Mouse (Mus musculus) testis, adult 10 weeks (tissue): ENCODE results near the gene 1700008P02Rik. TPM values are rescaled to one million over a fixed set of nuclear protein-coding genes. Genes with fewer than 3 reads are reported as not detected.

Experiments
- polyA plus RNA-seq: library from polyadenylated mRNA; stranded (reverse); fragments of 350-450 nt; fragmentation: Illumina TruSeq; extraction: RNeasy Lipid Tissue Mini Kit (QIAGEN cat#74804); gene quantifications from one replicate; pipeline ENCODE4 v1.2.3, GENCODE M21; 2014; ENCODE audit warnings: low read depth, low replicate concordance

The 1700008P02Rik gene
- polyA plus RNA-seq = 228 TPM

DNA sequence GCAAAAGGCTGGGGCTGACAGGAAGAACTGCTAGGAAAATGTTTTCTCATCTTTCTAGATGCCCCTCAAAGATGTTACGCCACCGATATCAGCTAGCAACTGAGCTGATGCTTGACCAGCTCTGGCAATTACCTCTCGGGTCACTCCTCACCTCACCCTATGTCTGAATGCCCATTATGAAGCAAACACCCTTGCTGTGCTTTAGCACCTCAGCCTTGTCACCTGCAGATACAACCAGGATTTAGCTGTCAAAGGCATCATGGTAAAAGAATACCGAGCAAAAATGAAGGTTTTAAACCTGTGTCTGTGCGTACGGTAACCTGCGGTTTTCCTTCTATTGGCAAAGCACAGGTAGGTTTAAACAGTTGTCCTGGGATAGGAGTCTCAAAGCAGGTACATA lies at the start of gene 1700008P02Rik:
1700008P02Rik (minus strand) TSS at position 101 of the 400 bp plus-strand sequence.

